Mouse (Mus musculus) spleen, adult 2 months (tissue): ENCODE results near the gene Arhgap22. TPM values are rescaled to one million over a fixed set of nuclear protein-coding genes. Genes with fewer than 3 reads are reported as not detected.
A peak's percentile ranks its signal among the peaks of the same experiment; 100 is the strongest.

Source experiments
- DNase-seq, 2 experiments: peaks; one replicate each; pipeline versions ENCODE4 v3.0.0 to v3.0.0-alpha.2; 2012 to 2021; ENCODE audit warnings: low spot score in 2 of 2, low read depth in 1 of 2
- H3K27ac ChIP-seq: fragments of 200-500 bp; 2 replicates; pipeline ENCODE4 v1.5.1; 2012; ENCODE audit warnings: low read length, inconsistent platforms; ENCODE audit not compliant: insufficient read depth
- H3K27me3 ChIP-seq: fragments of 200-500 bp; 2 replicates; pipeline ENCODE4 v1.6.1; 2012; ENCODE audit warnings: mild to moderate bottlenecking, moderate library complexity, low read length, inconsistent platforms; ENCODE audit not compliant: control insufficient read depth, insufficient read depth
- H3K36me3 ChIP-seq: fragments of 200-500 bp; 2 replicates; pipeline ENCODE4 v1.6.1; 2012; ENCODE audit warnings: mild to moderate bottlenecking, low read length, inconsistent platforms; ENCODE audit not compliant: control insufficient read depth, insufficient read depth
- H3K4me1 ChIP-seq: fragments of 200-500 bp; 2 replicates; pipeline ENCODE4 v1.6.1; 2011; ENCODE audit warnings: inconsistent platforms; ENCODE audit not compliant: control insufficient read depth, insufficient read depth, insufficient read length
- H3K4me3 ChIP-seq: fragments of 200-500 bp; 2 replicates; pipeline ENCODE4 v1.5.1; 2011; ENCODE audit warnings: mild to moderate bottlenecking, inconsistent platforms; ENCODE audit not compliant: insufficient read depth, insufficient read length; ENCODE audit errors: extremely low read depth
- CTCF ChIP-seq: fragments of 200-500 bp; IDR thresholded peaks from 2 replicates; pipeline ENCODE4 v1.5.1; 2011; ENCODE audit warnings: mild to moderate bottlenecking, inconsistent platforms; ENCODE audit not compliant: insufficient read depth, insufficient read length, insufficient replicate concordance; ENCODE audit errors: extremely low read depth
- POLR2A ChIP-seq: fragments of 200-500 bp; IDR thresholded peaks from 2 replicates; pipeline ENCODE4 v1.6.1; 2011; ENCODE audit warnings: low read depth, low read length, inconsistent platforms
- WGBS: fragments of 180-500 bp; shearing (Covaris S2); methylation state at CpG from one replicate; pipeline ENCODE4 v1.1.7; 2018; 5-methylcytosine and 5-hydroxymethylcytosine counted together
- polyA plus RNA-seq: library from polyadenylated mRNA; depleted of rRNA; stranded (reverse); fragments of >200 nt; gene quantifications from 2 replicates; pipeline ENCODE4 v1.2.3, GENCODE M21; 2012

Arhgap22 gene
- polyA plus RNA-seq, 1 experiment = 11.1 TPM

DNA sequence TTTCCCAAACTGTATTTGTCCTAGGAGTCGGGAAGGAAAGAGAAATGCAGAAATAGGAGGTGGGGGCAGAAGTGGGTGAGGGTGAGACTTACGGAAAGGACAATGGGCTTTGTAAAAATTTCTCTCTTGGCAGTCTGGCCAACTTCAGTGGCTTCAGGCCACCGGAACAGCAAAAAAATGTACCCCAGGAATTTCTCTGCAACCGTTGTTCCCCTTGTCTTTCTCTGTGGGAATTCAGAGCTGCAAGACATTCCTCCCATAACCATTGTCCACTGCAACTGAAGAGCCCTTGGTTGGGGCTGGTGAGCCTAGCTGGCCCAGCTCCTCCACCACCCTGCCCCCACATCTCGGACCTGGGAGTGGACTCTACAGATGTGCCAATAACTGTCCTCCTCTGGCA is 101.3 kb downstream of the Arhgap22 start:
- TF ChIP-seq POLR2A = no peak
- TF ChIP-seq CTCF = no peak
- Histone ChIP-seq H3K4me1 (peaks cover 8% of the 10 kb centered on the region; the same call in 1 of the 2 replicates), H3K36me3 (no peaks in the 10 kb centered on the region), H3K27ac (no peak overlapping the region), H3K27me3 (peaks cover 6% of the 10 kb centered on the region), H3K4me3 (no peak overlapping the region)
- 80% methylated on average over 5 of the region's 5 CpGs for WGBS
- no peak for DNase-seq

DNA sequence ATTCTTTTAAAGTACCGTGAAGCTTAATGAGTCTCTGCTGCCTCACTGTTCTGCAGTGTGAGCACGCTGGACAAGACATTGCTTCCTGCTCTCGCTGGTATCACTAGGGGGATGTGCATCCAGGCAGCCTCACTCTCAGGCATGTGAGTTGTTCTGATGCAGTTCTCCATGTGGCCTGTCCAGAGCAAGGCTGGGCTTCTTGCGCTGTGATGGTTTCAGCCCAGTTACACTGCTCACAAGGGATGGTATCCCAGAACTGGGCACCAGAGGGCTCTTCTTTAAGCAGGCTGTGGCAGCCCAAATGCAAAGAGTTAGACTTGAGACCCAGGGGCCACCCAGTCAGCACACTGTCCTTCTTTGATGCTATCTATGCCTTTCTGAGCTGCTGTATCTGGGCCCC is 101.9 kb downstream of the Arhgap22 start:
- no peaks in the 10 kb centered on the region for H3K36me3 ChIP-seq

DNA sequence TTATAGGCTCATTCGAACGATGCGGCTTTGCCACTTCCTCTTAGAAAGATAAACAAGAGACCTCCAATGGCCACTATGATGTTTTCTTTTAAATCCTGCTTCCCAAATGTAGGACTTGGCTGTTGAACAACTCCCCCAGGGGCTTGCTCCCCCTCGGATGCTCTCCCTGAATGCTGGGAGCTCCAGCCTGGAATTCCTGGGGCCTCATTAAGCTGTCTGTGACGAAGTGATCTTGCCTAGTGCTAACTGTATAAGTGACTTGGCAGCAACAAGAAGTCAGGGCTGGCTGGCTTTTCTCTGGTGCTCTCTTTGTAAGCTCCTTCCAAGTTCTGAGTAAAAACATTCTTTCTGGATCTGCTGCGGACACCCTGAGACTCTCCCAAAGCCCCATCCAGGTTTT is 104.1 kb downstream of the Arhgap22 start:
- Histone ChIP-seq H3K27me3 (peaks cover 13% of the 10 kb centered on the region), H3K27ac (no peak overlapping the region), H3K4me3 (no peak overlapping the region), H3K4me1 (peaks cover 14% of the 10 kb centered on the region), H3K36me3 (no peaks in the 10 kb centered on the region)
- WGBS = 34% methylated on average over 6 of the region's 6 CpGs
- DNase-seq = no peak
- no peak for TF ChIP-seq CTCF
- TF ChIP-seq POLR2A = no peak

More for the DNA sequence above, 101.9 kb downstream of the Arhgap22 start:
- Histone ChIP-seq H3K27ac (no peak overlapping the region), H3K27me3 (peaks cover 11% of the 10 kb centered on the region), H3K4me3 (no peak overlapping the region), H3K4me1 (peaks cover 14% of the 10 kb centered on the region)
- TF ChIP-seq CTCF (no peak), POLR2A (no peak)
- DNase-seq = no peak
- 67% methylated on average over 4 of the region's 4 CpGs for WGBS

DNA sequence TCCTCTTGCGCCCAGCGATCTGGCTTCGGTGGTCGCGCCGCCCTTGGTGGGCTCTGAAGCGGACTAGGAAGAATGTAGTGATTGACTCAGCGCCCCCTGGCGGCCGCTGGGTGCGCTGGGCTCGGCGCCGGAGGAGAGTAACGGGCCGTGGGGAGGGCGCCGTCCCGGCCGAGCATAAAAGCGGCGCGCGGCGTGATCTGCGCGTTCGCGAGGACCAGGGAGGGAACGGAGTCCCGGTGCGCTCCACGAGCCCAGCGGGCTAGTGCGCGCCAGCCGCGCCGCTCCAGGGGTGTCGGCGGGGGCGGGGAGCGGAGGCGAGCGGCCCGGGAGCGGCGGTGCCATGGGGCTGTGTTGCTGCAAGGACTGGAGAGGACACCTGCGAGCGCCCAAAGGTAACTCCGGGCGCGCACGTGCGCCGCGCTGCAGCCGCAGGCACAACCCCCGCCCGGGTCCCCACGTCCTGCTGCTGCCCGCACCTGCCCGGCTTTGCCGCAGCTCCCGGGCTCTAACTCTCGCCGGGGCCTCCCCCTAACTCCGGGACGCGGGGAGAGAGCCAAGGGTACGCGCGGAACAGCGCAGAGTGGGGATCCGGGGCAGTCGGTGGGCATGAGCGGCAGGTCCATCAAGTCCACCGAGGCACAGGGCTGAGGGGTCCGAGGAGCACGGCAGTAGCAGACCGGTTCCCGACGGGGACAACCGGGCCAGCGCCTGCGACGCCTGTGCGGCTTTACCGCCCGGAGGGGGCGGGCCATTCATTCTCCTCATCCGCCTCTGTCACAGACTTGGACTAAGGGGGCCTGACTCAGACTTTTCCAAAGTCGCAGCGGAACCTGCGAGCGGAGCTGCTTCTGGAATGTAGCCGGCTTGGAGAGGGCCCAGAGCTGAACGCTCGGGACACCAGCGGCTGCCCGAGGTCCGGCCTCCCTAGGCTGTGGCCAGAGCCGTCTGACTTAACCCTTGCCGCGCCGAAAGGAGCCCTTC is 106.0 kb downstream of the Arhgap22 start:
- TF ChIP-seq POLR2A (no peak), CTCF (peak; percentile 59; the same call in 1 of the 2 replicates)
- Histone ChIP-seq H3K4me3 (peak overlapping the region; percentile 65), H3K4me1 (peaks cover 18% of the 10 kb centered on the region), H3K27me3 (peaks cover 13% of the 10 kb centered on the region), H3K36me3 (no peaks in the 10 kb centered on the region), H3K27ac (peak overlapping the region; percentile 28; the same call in 1 of the 2 replicates)
- peak in 1 of 2 experiments; percentile 54 for DNase-seq
- 1% methylated on average over 104 of the region's 106 CpGs for WGBS

DNA sequence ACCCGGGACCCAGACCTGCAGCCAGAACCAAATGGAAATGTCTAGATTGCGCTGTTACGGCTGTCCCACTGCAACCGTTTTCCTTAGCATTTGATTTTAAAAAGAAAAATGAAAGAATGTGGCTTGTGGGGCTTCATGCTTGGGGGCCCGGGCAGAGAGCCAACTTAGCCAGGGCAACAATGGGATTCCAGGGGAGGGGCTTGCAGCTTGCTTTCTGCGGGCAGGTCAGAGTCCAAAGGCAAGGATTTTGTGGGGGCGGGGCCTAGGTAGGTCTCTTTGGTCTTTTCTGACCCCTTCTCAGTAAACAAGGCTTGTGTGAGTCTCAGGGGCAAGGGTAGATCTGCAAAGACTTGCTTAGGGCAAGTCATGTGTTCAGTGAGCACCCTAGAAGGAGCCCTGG is 107.0 kb downstream of the Arhgap22 start:
- no peak for DNase-seq
- TF ChIP-seq POLR2A = no peak
- no peak for TF ChIP-seq CTCF
- Histone ChIP-seq H3K27me3 (peaks cover 13% of the 10 kb centered on the region), H3K27ac (no peak overlapping the region), H3K36me3 (no peaks in the 10 kb centered on the region), H3K4me1 (peaks cover 18% of the 10 kb centered on the region), H3K4me3 (no peak overlapping the region)
- WGBS = 21% methylated on average over 7 of the region's 7 CpGs

DNA sequence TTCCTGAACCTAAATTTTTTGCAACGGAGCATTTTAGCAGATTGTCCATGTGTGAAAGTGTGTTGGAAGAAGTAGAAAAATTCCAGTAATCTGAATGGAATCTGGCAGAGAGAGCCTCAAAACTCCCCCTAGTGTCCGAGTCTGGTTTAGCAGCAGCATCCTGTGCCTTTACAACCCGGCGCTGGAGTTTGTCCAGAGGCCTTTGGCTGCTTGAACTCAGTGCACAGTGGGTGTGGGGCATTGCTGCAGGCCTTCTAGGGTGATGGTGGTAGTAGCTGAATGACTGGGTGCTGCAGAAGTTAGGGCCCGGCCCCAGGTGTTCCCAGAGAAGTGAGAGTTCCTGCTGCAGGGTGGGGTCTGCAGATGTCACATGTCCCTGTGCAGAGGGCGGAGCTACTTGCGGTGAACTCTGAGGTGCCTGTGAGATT is 108.8 kb downstream of the Arhgap22 start:
- peak in 1 of 2 experiments; percentile 43 for DNase-seq
- 21% methylated on average over 7 of the region's 7 CpGs for WGBS
- peaks cover 13% of the 10 kb centered on the region for H3K27me3 ChIP-seq
- no peak overlapping the region for H3K27ac ChIP-seq
- H3K4me1 ChIP-seq = peaks cover 18% of the 10 kb centered on the region
- no peaks in the 10 kb centered on the region for H3K36me3 ChIP-seq
- TF ChIP-seq CTCF (peak; percentile 35; the same call in 1 of the 2 replicates), POLR2A (no peak)
- no peak overlapping the region for H3K4me3 ChIP-seq
